Mouse (Mus musculus) effector memory CD4-positive, alpha-beta T cell, adult 5 months (primary cell): ENCODE data around the gene Setdb2. TPM values are rescaled to one million over a fixed set of nuclear protein-coding genes. Genes with fewer than 3 reads are reported as not detected.

ENCODE experiments used
- polyA plus RNA-seq: library from polyadenylated mRNA; unstranded; fragments of 100-300 nt; shearing (Covaris generic); gene quantifications from one replicate; pipeline ENCODE4 v1.2.1, GENCODE M21; 2017

Gene Setdb2
- 23.3 TPM for polyA plus RNA-seq

DNA sequence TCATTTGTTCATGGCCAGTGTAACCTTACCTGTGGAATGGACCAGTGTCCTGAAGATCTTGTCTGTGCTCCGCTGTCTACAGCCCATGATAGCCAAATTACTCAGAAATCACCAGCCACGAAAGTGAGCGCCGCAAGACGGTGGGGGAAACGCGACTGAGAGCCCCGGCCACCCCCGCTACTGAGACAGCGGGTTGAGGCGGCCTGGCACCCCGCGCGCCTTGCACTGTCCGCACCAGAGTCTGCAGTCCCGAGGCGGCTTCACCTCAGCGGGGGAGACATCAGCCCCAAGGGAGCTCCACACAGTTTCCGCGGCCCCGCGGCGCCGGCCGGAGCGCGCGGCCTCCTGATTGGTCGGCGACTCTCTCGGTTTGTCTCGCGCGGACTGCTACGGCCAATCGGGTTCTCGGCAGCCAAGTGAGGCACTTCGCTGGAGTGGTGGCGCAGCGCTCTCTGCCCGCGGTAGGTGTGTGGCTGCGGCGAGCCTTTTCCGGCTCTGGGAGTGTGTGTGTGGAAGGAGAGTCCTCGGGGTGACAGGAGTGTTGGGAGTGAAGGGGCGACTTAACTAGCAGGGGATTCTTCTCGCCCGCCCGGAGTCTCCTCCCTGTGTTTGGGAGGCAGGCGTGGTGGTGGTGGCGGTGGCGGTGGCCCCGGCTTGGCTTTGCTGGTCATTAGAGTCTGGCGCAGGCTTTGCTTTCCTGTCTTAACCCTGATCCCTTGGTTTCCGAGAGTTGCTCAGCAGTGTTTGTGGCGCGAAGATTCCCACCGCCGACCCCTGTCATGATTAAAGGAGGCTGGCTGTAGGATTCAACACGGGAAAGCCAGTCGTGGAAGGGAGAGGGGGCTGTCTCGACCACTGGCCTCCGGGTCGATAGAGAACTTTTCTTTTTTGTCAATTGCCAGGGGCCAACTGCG lies at the start of gene Setdb2, which contains the start of gene Cab39l:
Gene Setdb2, minus strand, starts transcription at position 327 of the 914 bp plus-strand sequence.
Gene Cab39l, plus strand, starts transcription at position 415 of the 914 bp plus-strand sequence.

DNA sequence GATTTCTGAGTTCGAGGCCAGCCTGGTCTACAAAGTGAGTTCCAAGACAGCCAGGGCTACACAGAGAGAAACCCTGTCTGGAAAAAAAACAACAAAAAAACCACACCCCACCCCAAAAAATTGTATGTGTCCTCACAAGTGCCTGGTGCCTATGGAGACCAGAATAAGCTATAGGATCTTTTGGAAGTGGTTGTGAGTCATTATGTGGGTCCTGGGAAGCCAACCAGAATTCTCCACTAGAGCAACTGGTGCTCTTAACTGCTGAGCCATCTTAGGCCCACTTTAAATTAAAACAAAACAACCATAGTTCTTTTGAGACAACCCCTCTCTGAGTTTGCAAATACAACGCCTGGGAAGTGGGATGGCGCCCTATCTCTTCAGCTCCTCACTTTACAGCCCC lies 45.4 kb downstream of the Setdb2 start, which contains the start of gene Phf11c:
Gene Phf11c, minus strand, starts transcription at position 101 of the 400 bp plus-strand sequence.

DNA sequence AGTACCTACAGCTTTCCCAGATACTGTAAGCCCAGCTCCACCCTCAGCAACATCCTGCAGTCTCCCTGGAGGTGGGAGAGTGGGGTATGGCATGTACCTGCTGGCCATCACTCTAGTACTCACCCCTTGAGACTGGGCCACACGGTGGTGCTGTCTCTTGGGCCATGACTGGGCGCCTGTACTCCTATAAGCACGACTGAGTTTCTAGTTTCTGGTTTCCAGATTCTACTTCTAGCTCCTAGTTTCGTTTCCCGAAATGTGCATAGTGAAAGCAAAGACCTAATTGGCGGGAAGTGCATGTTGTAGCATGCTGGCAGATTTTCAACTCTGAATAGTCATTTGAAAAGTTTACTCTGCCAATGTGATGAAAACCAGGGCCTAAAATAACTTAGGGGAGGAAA lies 75.4 kb downstream of the Setdb2 start, which contains the start of gene Phf11d:
Gene Phf11d, minus strand, starts transcription at position 227 of the 401 bp plus-strand sequence.

Other genes starting within 250 kb of the Setdb2 start
- gene Rcbtb1, start 239.7 kb downstream of the Setdb2 start, polyA plus RNA-seq: 53.3 TPM
- 3.1 TPM for gene Gm6904, start 180.7 kb downstream of the Setdb2 start, polyA plus RNA-seq
- 13.5 TPM for gene Phf11a, start 143.4 kb downstream of the Setdb2 start, polyA plus RNA-seq
- gene Phf11b, start 99.5 kb downstream of the Setdb2 start, polyA plus RNA-seq: 83.3 TPM
- gene Phf11d, start 75.4 kb downstream of the Setdb2 start, polyA plus RNA-seq: 7.1 TPM
- 6.3 TPM for gene Phf11c, start 45.5 kb downstream of the Setdb2 start, polyA plus RNA-seq
- 53.2 TPM for gene Cab39l, start 88 bp upstream of the Setdb2 start, polyA plus RNA-seq
- gene Cdadc1, start 157.1 kb upstream of the Setdb2 start, polyA plus RNA-seq: 29.1 TPM
- gene Shisa2, start 184.4 kb upstream of the Setdb2 start, polyA plus RNA-seq: not detected